11 mouse cellular contexts compared by ENCODE assay signal in genomic region chr3:101010589-101011202, GRCm38 (mm10). TPM values are rescaled to one million over a fixed set of nuclear protein-coding genes. Genes with fewer than 3 reads are reported as not detected.
A peak's percentile ranks its signal among the peaks of the same experiment; 100 is the strongest.
DNase-seq lines count a peak whose midpoint lies in the region; ATAC-seq and TF ChIP-seq lines count a peak whose summit lies in the region.
"Had no signal": no experiment of that assay in that cellular context is flagged by ENCODE, and none has a peak within 500 bp of the region (broad histone marks: within the 10 kb centered on the region; RNA-seq: fewer than 3 reads in every experiment).

No protein-coding gene starts in this region.

- peak; percentile 86 for ATAC-seq in megakaryocyte, adult 5-6 weeks (ENCODE audit: poor library complexity, severe bottlenecking)

- peaks cover 3% of the 10 kb centered on the region; the same call in 1 of the 2 replicates for H3K4me1 ChIP-seq in bone marrow, adult 2 months (ENCODE audit: control insufficient read depth, insufficient read depth, low read length)
- H3K4me1 ChIP-seq in thymus, adult 2 months (replicated peaks; ENCODE audit: control insufficient read depth, insufficient read depth, low read length) = peaks cover 20% of the 10 kb centered on the region

- H3K27me3 ChIP-seq in thymus, adult 2 months (ENCODE audit: control insufficient read depth, insufficient read depth, low read length) = no peaks in the 10 kb centered on the region

- WGBS in bone marrow, adult 2 months = 2% methylated on average over 4 of the region's 4 CpGs
- 13% methylated on average over 4 of the region's 4 CpGs for WGBS in thymus, adult 2 months

- TF ChIP-seq POLR2A in bone marrow, adult 2 months (IDR thresholded peaks at IDR 0.05; ENCODE audit: borderline replicate concordance, control insufficient read depth, low read depth, low read length) = no peak
- TF ChIP-seq POLR2A in thymus, adult 2 months (IDR thresholded peaks at IDR 0.05; ENCODE audit: control insufficient read depth, extremely low read depth, insufficient read depth, low read length, poor library complexity) = no peak

- no peak for TF ChIP-seq CTCF in gastrocnemius, adult 2 months (IDR thresholded peaks at IDR 0.05)
- no peak for TF ChIP-seq CTCF in bone marrow, adult 2 months (IDR thresholded peaks at IDR 0.05; ENCODE audit: control insufficient read depth, insufficient read depth, low read length)
- no peak for TF ChIP-seq CTCF in thymus, adult 2 months (IDR thresholded peaks at IDR 0.05; ENCODE audit: borderline replicate concordance, control insufficient read depth, extremely low read depth, insufficient read depth, low read length, poor library complexity)

- H3K4me3 ChIP-seq in gastrocnemius, adult 2 months = no peak overlapping the region
- H3K4me3 ChIP-seq in bone marrow, adult 2 months (replicated peaks; ENCODE audit: control insufficient read depth, low read depth, low read length) = no peak overlapping the region
- H3K4me3 ChIP-seq in thymus, adult 2 months (ENCODE audit: control insufficient read depth, insufficient read depth, low read length) = no peak overlapping the region
- H3K4me3 ChIP-seq: hindbrain, embryonic 13.5 days had no signal

- H3K27ac ChIP-seq in gastrocnemius, adult 2 months = peak overlapping the region; percentile 9
- H3K27ac ChIP-seq in bone marrow, adult 2 months (ENCODE audit: control insufficient read depth, insufficient read depth, low read depth, low read length, poor library complexity) = peak overlapping the region; percentile 45; the same call in 1 of the 2 replicates
- H3K27ac ChIP-seq in thymus, adult 2 months (ENCODE audit: control insufficient read depth, insufficient read depth, low read length) = no peak overlapping the region
- H3K27ac ChIP-seq: hindbrain, embryonic 13.5 days had no signal

- no peak for DNase-seq in gastrocnemius, adult 2 months
- DNase-seq in gastrocnemius, adult 8-10 months (ENCODE audit: low spot score in 2 of 2) = no peak
- DNase-seq in 416B (ENCODE audit: low read depth) = peak; percentile 78
- DNase-seq in embryo, embryonic 10.5 days (ENCODE audit: low spot score) = no peak
- DNase-seq in adrenal gland, postnatal 10 days = no peak
- DNase-seq in thymus, adult 2 months = no peak
- DNase-seq: cerebellum, postnatal 36 days; kidney, postnatal 4 days had no signal

- intact Hi-C loops in gastrocnemius, adult 2 months (cut with DNase I) = no loop called here

- no peaks in the 10 kb centered on the region for H3K36me3 ChIP-seq in thymus, adult 2 months (ENCODE audit: control insufficient read depth, insufficient read depth, low read length)
- H3K36me3 ChIP-seq: hindbrain, embryonic 13.5 days had no signal

RNA-seq across cellular contexts. Expression of gene Cd101, which starts 18.7 kb away (rescaled TPM):
- total RNA-seq in gastrocnemius, adult 2 months (2021) = under 1 TPM; 0.06 to 0.13 TPM
- under 1 TPM in 1 of 4 experiments, not detected in 3; 0.24 TPM for total RNA-seq in gastrocnemius, adult 8-10 months (2022)
- 2.6 and 7.8 TPM in 2 replicates for polyA plus RNA-seq in bone marrow, adult 2 months (2011; ENCODE audit: insufficient read depth, insufficient read length, low replicate concordance, missing spikeins)
- total RNA-seq in megakaryocyte, adult 5-6 weeks (2015) = 3.5 and 3.7 TPM in 2 replicates
- 9.7 and 12.6 TPM in 2 replicates for total RNA-seq in megakaryocyte, adult 5-6 weeks (2017)
- under 1 TPM; 0.12 to 0.27 TPM for total RNA-seq in adrenal gland, postnatal 10 days (2021)
- polyA plus RNA-seq in thymus, adult 2 months (2012; rRNA removed) = 1.4 and 1.6 TPM in 2 replicates
- polyA plus RNA-seq: hindbrain, embryonic 13.5 days had no signal

RNA-seq across cellular contexts. Expression of gene Ttf2, which starts 41.2 kb away (rescaled TPM):
- 1 to 10 TPM; 2.5 to 3.1 TPM for total RNA-seq in gastrocnemius, adult 2 months (2021)
- 1 to 10 TPM; 2.9 to 4.4 (median 3.3) TPM for total RNA-seq in gastrocnemius, adult 8-10 months (2022)
- polyA plus RNA-seq in bone marrow, adult 2 months (2011; ENCODE audit: insufficient read depth, insufficient read length, low replicate concordance, missing spikeins) = 10.1 and 14.0 TPM in 2 replicates
- 16.0 and 20.7 TPM in 2 replicates for total RNA-seq in megakaryocyte, adult 5-6 weeks (2015)
- total RNA-seq in megakaryocyte, adult 5-6 weeks (2017) = 23.8 and 24.6 TPM in 2 replicates
- 10 to 100 TPM in 1 of 2 experiments, 1 to 10 TPM in 1; 8.0 to 11.9 TPM for total RNA-seq in adrenal gland, postnatal 10 days (2021)
- polyA plus RNA-seq in thymus, adult 2 months (2012; rRNA removed) = 9.4 and 13.1 TPM in 2 replicates
